Mouse (Mus musculus) mature B cell (primary cell): ENCODE data around the gene Ints7.

Experiments used
- in situ Hi-C: fragments of 300-500 bp; cut with MboI; formaldehyde crosslinking; loops from 2 replicates; pipeline ENCODE4 v1.14.3; 2019

Gene Ints7

DNA sequence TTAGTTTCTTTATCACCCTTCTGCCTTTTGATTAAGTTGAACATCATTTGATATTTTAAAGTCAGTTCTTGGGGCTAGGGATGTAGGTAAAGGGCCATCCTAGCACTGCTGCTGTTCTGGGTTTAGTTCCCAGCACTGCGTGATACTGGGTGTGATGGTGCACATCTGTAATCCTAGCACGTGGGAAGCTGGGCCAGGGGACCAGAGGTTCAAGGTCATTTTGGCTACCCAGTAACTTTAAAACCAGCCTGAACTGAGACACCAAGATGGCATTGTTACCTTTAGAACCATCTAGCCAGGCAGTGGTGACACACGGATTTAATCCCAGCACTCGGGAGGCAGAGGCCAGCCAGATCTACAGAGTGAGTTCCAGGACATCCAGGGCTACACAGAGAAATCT, 8.4 kb downstream of the Ints7 start:
- in situ Hi-C loops, result loop anchor here (10.0 kb wide), 1 partner anchor 231 kb away; no protein-coding TSS in a partner anchor

DNA sequence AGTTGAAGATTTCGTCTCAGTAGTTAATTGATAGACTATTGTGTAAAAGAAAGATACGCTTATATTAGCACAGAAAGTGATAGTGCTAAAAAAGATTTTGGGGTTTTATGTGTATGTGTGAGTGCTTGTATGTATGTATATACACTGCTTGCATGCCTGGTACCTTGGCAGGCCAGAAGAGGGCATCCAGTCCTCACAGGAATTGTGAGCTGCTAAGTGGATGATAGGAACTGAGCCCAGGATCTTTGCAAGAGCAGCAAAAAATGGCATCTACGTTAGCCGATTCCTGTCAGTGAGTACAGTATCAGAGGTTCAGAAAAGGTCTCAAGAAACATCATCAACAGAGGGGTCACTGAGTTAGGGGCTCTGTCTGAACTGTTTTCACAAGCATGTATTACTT, 9.0 kb downstream of the Ints7 start:
- in situ Hi-C loops, result loop anchor here (10.0 kb wide), 1 partner anchor 230 kb away; no protein-coding TSS in a partner anchor

DNA sequence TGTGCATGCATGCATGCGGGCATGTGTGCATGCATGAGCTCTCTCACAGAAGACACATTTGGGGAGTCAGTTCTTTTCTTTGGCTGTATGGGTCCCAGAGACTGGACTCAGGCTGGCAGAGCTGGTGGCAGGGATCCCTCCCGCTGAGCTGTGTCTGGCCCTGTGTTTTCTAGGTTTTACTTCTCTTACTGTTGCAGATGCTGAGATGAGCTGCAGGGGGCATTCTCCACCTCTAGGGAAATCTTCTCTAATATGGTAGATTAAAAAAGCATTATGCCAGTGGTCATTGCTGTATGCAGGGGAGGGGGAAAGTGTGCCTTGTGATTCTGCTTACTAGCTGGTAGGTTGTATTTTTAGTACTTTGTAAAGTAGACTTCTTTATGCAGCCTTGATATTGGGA, 10.3 kb downstream of the Ints7 start:
- in situ Hi-C loops, result loop anchor here (10.0 kb wide), 1 partner anchor 229 kb away; no protein-coding TSS in a partner anchor

DNA sequence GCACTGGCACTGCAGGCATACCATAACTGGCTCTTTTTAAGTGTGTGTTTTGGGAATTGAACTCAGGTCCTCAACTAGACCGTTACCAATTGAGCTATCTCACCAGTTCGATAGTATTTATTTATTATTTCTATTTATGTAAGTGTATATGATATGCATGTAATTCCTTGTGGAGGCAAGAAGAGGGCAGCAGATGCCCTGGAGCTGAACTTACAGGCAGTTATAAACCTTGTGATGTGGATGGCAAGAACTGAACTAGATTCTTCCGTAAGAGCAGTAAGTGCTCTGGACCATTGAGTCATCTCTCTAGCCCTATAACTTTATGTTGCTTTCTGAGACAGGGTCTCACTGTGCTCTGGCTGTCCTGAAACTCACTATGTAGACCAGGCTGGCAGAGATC, 11.6 kb downstream of the Ints7 start:
- in situ Hi-C loops, result loop anchor here (10.0 kb wide), 1 partner anchor 228 kb away; no protein-coding TSS in a partner anchor

DNA sequence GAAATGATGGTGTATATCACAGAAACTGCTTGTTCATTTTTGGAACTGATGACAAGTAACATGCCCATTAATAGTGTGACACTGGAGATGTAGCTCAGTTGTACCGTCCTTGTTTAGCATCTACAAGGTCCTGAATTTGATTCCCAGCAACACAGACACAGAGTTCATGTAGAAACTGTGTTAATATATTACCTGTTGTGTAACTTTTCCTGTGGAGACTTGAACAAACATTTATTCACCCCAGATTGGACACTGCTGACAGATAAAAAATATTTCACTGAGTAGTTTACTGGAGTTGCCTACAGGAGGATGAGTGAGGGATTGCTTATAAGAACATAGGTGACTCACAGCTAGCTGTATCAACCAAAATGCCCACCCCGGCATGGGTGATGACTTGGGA, 13.3 kb downstream of the Ints7 start:
- in situ Hi-C loops, result loop anchor here (10.0 kb wide), 1 partner anchor 226 kb away; no protein-coding TSS in a partner anchor

DNA sequence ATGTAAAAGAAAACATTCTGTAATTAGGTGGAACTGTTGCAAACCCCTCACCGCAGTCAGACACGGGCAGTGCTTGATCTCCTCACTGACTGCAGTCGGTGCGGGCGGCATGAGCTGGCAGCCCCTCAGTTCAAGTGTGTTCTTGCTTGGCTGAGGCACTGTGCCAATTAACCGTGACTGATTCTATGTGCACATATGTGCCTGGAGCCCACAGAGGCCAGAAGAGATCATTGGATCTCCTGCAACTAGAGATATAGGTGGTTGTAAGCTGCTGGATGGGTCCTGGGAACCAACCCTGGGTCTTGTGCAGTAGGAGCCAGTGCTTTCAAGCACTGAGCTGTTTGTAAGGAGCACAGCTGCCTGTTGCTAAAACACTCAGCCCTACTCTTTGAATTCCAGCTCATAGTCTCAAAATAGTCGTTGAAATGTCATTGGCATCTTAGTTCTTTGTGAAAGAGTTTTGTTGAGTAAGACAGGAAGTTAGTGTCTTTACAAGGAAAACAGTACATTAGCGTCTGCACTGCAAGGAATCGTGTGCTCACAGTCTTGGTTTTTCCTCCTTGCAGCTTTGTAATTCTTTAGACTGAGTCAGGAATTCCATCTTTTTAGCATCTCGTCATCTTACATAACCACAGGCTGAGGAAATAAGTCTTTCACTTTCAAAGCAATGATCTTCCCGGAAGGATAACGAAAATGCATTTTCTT, 16.7 kb downstream of the Ints7 start:
- in situ Hi-C loops, result no loop called here

DNA sequence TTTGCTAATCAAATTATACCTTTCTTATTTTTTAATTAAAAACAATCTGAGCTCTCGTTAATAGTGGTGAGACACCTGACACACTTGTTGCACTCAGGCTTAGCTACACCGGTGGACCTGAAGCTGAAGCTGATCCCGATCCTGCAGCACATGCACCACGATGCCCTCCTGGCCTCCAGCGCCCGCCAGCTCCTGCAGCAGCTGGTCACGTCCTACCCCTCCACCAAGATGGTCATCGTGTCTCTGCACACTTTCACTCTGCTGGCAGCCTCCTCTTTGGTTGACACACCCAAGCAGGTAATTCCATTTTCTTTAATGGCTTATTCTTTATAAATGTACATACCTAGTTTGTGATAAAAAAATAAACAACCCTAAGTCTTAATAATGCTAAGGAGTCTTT, 20.6 kb downstream of the Ints7 start:
- in situ Hi-C loops, result no loop called here

DNA sequence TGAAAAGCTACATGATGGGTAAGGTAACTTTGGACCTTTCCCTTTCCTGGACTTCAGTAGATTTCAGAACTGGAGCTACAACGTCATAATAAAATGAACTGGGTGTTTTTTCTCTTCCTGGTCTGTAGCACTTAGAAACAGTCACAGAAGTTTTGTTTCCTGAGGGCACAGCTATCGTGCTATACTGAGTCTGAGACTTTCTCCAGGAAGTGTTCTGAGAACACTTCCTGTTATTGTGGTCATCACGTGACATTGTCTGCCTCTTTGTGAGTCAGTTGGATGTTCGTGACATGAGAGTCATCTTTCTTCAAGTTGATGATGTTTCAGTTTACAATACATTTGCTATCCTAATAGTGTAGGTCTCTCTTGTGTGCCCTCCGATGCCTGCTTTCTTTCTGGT, 23.8 kb downstream of the Ints7 start:
- in situ Hi-C loops, result no loop called here

DNA sequence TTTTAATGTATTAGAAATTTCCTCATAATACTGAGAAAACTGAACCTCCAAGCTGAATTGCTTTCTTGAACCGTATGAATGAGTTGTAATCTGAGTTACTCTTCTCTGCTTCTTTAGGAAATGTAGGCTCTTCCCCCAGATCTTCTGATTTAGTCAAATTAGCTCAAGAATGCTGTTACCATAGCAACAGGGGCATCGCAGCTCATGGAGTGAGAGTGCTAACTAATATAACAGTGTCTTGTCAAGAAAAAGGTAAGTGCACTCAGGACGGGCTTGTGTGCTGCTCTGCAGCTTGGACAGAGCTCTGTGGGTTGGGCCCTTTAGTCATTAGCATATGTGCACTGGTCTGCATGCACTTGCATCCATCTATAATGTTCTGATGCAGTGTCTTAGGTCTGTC, 29.3 kb downstream of the Ints7 start:
- in situ Hi-C loops, result no loop called here

DNA sequence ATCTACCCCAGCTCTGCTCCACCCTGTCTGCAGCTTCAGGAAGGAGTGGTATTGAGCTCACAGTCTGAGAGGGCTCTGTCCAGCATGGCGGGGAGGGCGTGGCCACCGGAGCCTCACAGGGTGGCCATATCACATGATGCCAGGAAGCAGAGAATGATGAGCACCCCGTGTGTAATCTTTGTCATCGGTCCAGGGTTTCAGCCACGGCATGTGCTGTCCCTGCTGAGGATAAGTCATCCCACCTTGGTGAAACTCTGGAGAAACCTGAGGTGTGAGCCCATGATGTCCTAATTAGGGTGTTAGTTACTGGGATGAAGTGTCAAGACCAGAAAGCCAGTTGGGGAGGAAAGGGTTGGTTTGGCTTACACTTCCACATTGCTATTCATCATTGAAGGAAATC, 33.6 kb downstream of the Ints7 start:
- in situ Hi-C loops, result no loop called here

DNA sequence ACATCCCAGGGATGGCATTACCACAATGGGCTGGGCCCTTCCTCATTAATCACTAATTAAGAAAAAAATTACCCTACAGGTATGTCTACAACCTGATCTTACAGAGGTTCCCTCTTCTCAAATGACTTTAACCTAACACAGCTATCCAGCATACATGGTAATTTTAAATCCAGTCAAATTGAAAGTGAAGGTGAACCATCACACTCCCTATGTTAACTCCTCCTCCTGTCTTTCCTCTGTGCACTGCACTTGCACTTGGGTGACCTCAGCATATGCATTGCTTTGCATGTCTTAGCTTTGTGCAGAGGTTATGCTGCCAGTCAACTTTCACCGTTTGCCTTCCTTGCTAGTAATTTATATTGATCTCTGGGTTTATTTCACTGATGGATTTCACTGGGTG, 34.1 kb downstream of the Ints7 start:
- in situ Hi-C loops, result no loop called here

DNA sequence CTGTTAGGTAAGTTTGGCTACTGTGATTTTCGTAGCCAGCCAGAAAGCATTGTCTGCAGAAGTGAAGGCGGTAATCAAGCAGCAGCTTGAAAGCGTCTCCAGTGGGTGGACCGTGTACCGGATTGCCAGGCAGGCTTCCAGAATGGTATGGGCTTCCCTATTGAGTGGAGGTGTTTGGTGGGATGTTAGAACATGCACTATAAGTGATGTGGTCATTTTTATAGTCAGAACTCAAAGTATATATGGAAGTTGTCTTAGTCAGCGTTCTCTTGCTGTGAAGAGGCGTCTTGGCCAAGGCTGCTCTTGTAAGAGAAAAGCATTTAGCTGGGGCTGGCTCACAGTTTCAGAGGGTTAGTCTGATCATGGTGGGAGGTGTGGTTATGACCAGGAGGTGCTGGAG, 34.9 kb downstream of the Ints7 start:
- in situ Hi-C loops, result no loop called here

DNA sequence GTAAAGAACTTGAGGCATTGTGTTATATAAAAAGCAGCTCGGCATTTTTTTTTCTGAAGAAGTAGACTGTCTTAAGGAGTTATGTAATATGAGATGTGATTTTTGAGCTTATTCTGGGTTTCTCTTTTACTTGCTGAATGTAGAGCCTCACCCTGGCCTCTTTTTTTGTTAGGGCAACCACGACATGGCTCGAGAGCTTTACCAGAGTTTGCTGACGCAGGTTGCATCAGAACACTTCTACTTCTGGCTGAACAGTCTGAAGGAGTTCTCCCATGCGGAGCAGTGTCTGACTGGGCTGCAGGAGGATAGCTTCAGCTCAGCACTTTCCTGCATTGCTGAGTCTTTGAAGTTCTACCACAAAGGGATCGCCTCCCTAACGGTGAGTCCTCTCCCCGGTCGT, 36.2 kb downstream of the Ints7 start:
- in situ Hi-C loops, result no loop called here

DNA sequence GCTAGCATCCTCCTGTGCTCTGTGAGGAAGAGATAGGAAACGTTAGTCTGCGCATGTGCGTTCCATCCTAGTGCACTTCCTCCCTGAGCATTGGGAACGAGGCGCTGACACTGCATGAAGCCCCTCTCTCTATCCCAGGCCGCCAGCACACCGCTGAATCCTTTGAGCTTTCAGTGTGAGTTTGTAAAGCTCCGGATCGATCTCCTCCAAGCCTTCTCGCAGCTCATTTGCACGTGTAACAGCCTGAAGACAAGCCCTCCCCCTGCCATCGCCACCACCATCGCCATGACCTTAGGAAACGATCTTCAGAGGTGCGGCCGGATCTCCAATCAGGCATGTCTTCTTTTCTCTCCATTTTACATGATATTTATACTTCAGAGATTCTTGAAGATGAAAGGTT, 37.4 kb downstream of the Ints7 start:
- in situ Hi-C loops, result no loop called here

DNA sequence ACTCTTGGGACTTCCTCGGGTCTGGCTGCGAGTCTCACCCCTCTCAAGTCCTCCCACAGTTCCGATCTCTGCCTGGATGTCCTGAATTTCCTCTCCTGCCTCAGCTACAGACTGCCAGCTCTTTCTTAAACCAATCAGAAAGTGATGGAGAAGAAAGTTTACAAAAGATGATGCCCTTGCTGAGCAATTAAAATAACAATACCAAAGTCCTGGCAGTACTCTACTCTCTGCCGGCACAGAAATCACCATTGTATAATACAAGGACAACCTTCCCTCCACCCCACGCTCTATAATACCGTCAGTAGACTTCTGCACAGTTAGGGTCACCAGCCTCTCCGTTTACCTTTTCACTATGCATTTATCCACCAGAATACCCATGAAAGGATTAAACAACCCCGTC, 40.8 kb downstream of the Ints7 start:
- in situ Hi-C loops, result no loop called here

DNA sequence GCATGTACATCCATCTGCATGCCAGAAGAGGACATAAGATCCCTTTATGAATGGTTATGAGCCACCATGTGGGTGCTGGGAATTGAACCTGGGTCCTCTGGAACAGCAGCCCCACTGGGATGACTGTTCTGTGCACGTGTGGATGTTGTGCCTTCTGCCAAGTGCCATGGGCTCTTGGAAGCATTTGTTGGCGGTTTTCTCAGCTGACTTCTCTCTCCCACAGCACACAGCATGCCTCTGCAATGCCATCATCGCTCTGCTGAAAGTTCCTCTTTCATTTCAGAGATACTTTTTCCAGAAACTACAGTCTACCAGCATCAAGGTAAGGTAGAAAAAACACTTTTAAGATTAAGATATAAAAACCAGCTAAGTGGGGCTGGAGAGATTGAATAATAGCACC, 42.2 kb downstream of the Ints7 start:
- in situ Hi-C loops, result no loop called here

DNA sequence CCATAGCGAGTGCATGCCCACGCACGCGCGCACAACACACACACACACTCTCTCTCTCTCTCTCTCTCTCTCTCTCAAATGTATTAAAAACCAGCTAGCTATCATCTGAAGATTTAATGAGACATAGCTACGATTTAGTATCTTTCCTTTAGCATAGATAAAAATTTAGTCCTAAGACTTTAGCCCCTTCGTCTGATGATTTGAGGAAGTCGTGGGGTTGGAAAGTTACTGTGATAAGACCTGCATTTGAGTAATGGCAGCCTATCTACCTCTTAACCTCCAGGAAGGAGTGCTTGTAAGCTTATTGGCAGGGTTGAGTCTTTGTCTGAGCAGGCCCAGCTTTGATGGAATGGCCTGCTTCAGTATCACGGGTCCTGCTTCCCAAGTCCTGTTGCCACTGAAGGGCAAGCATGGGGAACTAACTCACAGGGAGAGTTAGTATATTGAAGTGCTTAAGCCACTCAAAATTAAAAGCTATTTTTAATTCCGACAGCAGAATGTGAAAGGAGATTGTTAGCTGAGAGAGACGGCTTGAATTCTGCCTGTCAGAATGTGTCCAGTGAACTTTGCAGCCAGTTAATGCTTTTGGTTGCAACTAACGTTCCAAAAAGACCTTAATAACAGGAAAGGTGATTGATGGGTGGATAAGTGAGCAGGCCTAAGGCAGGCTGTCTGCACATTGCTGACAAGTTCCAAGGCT, 42.8 kb downstream of the Ints7 start:
- in situ Hi-C loops, result no loop called here

DNA sequence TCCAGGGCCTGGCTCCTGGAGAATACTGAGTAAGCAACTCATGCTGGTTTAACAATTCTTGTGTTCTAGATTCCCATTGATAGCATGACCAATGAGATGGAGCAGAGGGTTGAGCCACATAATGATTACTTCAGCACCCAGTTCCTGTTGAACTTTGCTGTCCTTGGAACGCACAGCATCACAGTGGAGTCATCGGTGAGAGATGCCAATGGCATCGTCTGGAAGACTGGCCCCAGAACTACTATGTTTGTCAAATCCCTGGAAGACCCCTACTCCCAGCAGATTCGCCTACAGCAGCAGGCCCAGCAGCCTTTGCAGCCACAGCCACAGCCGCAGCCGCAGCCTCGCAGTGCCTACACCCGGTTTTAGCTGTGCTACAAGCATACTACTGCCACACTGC, 45.7 kb downstream of the Ints7 start:
- in situ Hi-C loops, result no loop called here

DNA sequence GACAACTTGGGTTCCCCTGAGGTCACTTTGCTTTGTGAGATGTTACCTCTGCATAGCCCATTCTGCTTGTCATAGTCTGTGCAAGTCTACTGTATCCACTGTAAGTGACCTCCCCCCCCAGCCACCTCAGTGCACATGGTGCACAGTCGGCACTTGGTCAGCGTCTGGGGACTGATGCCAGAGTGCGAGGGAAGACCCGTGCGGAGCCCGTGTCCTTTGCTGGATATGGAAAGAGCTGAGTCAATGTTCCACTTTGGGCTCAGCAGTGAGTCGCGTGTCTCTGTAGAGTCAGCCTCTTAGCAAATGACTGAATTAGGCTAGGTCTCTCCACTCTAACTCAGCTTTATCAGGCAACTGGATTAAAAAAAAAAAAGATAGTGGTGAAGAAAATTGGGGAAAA, 47.4 kb downstream of the Ints7 start:
- in situ Hi-C loops, result no loop called here

DNA sequence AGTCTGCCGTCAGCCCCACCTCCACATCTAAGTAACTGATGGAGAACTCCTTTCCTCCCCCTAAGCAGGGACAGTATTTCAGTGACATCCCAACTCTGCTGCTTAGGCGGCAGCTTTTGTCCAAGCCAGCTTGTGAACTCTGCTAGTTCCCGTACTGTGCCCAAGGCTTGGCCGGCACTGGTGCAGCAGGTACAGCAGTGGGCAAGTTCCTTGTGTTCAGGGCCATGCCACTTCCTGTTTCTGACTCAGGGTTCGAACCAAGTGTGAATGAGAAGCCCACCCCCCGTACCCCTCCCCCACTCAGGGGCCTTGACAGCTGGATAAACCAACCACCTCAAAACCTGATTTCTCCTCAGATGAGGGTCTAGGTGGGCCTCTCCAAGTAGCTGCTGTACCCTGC, 49.1 kb downstream of the Ints7 start:
- in situ Hi-C loops, result no loop called here

DNA sequence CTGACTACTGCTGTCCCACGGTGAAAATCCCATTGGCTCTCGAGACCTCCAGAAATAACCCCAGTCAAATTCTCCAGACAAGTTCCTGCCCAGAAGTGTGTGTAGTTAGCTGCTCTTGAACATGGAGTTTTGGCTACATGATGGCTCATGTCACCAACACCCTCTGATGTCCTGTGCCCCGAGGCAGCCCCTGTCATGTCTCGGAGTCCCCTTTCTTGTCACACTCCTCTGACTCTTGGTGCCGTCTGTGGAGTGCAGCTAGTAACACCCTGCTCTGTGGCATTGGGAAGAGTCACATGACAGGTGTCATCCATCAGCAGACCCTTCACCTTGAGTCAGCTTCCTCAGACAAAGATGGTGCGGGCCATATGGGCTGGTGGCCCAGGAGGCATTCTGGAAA, 49.6 kb downstream of the Ints7 start:
- in situ Hi-C loops, result no loop called here

DNA sequence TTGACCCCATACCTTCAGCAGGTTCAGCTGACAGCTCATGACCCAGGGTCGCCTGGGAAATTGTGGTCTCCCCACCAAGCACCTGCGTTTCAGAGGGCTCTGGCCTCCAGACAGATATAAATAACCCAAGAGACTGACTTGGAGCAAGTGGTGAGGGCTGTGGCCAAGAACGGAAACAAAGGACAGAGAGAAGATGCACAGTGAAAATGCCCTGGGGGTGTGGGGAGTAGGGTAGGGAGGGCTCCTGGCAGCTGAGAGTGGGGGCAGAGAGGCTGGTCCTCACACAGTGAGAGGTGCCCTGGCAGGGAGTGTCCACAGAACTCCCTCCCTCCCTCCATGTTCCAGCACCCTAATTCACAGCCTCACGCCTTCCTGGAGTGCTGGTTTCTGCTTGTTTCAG, 50.2 kb downstream of the Ints7 start:
- in situ Hi-C loops, result no loop called here

DNA sequence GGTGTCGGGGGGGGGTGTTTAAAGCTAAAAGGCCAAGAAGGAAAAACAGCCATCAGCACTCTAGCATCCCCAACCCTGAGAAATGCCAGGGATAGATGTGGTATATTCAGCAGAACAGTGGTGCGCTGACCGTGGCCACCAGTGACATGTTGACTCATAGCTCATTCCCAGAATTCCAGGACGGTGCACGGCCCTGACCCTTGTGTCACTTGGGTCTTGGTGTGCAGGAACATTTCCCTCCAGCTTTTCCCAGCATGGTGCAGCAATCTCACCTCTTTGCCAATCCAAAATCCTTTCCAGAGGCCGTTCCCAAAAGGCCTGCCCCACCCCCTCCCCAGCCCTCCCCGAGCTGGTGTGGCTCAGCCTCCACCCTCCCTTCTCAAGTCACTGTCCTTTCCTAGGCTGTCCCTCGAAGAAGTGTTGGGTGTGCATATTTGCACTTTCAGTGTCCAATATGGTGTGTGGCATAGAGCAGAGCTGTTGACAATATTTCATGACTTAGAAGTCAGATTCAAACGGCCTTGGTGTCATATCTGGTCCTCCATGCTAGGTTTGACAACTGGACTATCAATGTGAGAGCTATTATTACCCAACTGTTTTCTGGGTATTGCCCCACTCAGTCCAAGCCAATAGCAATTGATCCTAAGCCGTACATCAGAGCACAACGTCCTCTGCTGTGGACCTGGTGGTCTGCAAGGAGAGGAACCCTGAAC, 53.2 kb downstream of the Ints7 start:
- in situ Hi-C loops, result no loop called here
